Mouse (Mus musculus) ES-Bruce4 (cell line): ENCODE data around the gene Cntfr. TPM values are rescaled to one million over a fixed set of nuclear protein-coding genes. Genes with fewer than 3 reads are reported as not detected.

Experiments used
- H3K27ac ChIP-seq: 2 replicates; pipeline ENCODE4 v1.5.1; 2012; ENCODE audit warnings: low read length, inconsistent platforms; ENCODE audit not compliant: insufficient read depth
- H3K27me3 ChIP-seq: 2 replicates; pipeline ENCODE4 v1.6.1; 2012; ENCODE audit warnings: mild to moderate bottlenecking, low read length, inconsistent platforms; ENCODE audit not compliant: control insufficient read depth, poor library complexity, insufficient read depth, severe bottlenecking
- H3K36me3 ChIP-seq: 2 replicates; pipeline ENCODE4 v1.6.1; 2012; ENCODE audit warnings: inconsistent platforms, mild to moderate bottlenecking, low read length, moderate library complexity; ENCODE audit not compliant: control insufficient read depth, poor library complexity, insufficient read depth, severe bottlenecking
- H3K4me1 ChIP-seq: one replicate; pipeline ENCODE4 v1.8.1; 2011; ENCODE audit warnings: low read length; ENCODE audit not compliant: control insufficient read depth, insufficient read depth
- H3K4me3 ChIP-seq: 2 replicates; pipeline ENCODE4 v1.5.1; 2011; ENCODE audit warnings: low read depth, mild to moderate bottlenecking, low read length
- H3K9ac ChIP-seq: 2 replicates; pipeline ENCODE4 v1.6.1; 2012; ENCODE audit warnings: low read depth, mild to moderate bottlenecking, inconsistent platforms; ENCODE audit not compliant: poor library complexity, severe bottlenecking
- H3K9me3 ChIP-seq: replicated peaks from 2 replicates; pipeline ENCODE4 v1.6.1; 2012; ENCODE audit warnings: mild to moderate bottlenecking, low read length, inconsistent platforms; ENCODE audit not compliant: control insufficient read depth, poor library complexity, insufficient read depth, severe bottlenecking
- CTCF ChIP-seq: IDR thresholded peaks from one replicate; pipeline ENCODE4 v1.8.1; 2011; ENCODE audit warnings: low read depth, low read length
- EP300 ChIP-seq: IDR thresholded peaks from 2 replicates; pipeline ENCODE4 v1.6.1; 2011; ENCODE audit warnings: low read depth, low read length; ENCODE audit not compliant: insufficient read depth
- POLR2A ChIP-seq: IDR thresholded peaks from one replicate; pipeline ENCODE4 v1.8.1; 2011; ENCODE audit warnings: low read length; ENCODE audit not compliant: insufficient read depth
- polyA plus RNA-seq: library from polyadenylated mRNA; stranded (reverse); fragments of >200 nt; gene quantifications from 2 replicates; pipeline ENCODE4 v1.2.4, GENCODE M21; 2011; ENCODE audit warnings: low read depth; ENCODE audit not compliant: missing spikeins, insufficient read depth, insufficient read length

Cntfr gene
- polyA plus RNA-seq, 1 experiment, result 23.9 TPM

DNA sequence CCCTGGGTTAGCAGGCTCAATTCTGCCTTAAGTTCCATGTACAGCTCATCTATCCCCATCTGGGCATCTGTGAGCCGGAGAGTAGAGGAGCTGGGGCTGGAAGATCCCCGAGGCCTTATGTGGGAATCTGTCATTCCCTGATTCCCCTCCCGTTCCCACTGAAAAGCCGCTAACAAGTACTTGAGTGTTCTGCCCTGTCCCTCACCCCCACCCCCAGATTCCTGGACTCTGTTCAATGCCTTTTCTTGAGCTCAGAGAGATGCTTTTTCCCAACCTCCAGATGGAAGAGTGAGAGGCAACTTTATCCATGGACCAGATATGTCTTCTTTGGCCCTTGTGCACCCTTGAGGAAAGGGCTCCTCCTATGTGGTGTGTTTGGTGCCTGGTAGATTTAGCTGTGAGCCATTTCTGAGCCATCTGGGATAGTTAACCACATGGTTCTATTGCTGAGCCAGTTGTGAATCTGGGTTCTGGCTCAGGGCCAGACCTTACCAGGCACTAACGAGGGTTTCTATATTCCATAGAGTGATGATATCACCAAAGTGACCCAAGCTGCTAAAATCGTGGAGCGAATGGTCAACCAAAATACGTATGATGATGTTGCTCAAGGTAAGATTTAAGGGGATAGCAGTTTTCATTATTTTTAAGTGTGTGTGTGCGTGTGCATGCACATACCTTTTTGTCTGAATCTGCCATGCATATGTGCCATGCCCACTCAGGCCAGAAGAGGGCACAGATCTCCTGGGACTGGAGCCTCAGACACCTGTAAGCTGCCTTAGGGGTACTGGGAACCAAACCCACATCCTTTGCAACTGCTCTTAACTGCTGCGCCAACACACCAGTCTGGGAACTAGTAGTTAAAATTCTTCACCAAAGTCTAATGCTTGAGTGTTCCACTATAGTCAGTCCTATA lies 87.0 kb downstream of the Cntfr start:
- Histone ChIP-seq H3K36me3 (no peaks in the 10 kb centered on the region), H3K9ac (no peak overlapping the region), H3K27me3 (no peaks in the 10 kb centered on the region), H3K4me3 (no peak overlapping the region), H3K4me1 (no peaks in the 10 kb centered on the region), H3K9me3 (no peaks in the 10 kb centered on the region), H3K27ac (no peak overlapping the region)
- TF ChIP-seq POLR2A, result no peak
- no peak for TF ChIP-seq EP300
- TF ChIP-seq CTCF, result peak; percentile 40

Other genes starting within 250 kb of the Cntfr start
- gene Kif24, start 232.2 kb downstream of the Cntfr start, polyA plus RNA-seq, result 20.3 and 25.7 TPM in 2 replicates
- gene Nudt2, start 231.9 kb downstream of the Cntfr start, polyA plus RNA-seq, result 37.4 and 38.3 TPM in 2 replicates
- 3.8 and 3.9 TPM in 2 replicates for gene AI464131, start 194.0 kb downstream of the Cntfr start, polyA plus RNA-seq
- not detected in 2 replicates for gene 1110017D15Rik, start 179.8 kb downstream of the Cntfr start, polyA plus RNA-seq
- gene Fam219a, start 127.6 kb downstream of the Cntfr start, polyA plus RNA-seq, result 3.8 and 4.3 TPM in 2 replicates
- 4.3 and 7.3 TPM in 2 replicates for gene Dnaic1, start 127.3 kb downstream of the Cntfr start, polyA plus RNA-seq
- gene Enho, start 56.8 kb downstream of the Cntfr start, polyA plus RNA-seq, result 5.3 and 5.4 TPM in 2 replicates
- 4.5 and 4.7 TPM in 2 replicates for gene Il11ra1, start 2.9 kb upstream of the Cntfr start, polyA plus RNA-seq
- 23.5 and 23.8 TPM in 2 replicates for gene Rpp25l, start 16.4 kb upstream of the Cntfr start, polyA plus RNA-seq
- 65.1 and 67.6 TPM in 2 replicates for gene Dctn3, start 26.1 kb upstream of the Cntfr start, polyA plus RNA-seq
- 0.64 and 0.69 TPM in 2 replicates for gene Arid3c, start 34.1 kb upstream of the Cntfr start, polyA plus RNA-seq
- gene Galt, start 58.1 kb upstream of the Cntfr start, polyA plus RNA-seq, result 21.7 and 21.9 TPM in 2 replicates
- 62.6 and 63.1 TPM in 2 replicates for gene Sigmar1, start 59.1 kb upstream of the Cntfr start, polyA plus RNA-seq
- gene Ccl27a, start 77.2 kb upstream of the Cntfr start, polyA plus RNA-seq, result 28.4 and 32.8 TPM in 2 replicates
- not detected in 2 replicates for gene Gm21541, start 206.5 kb upstream of the Cntfr start, polyA plus RNA-seq
- 0.94 and 2.3 TPM in 2 replicates for gene Gm20878, start 244.5 kb upstream of the Cntfr start, polyA plus RNA-seq